Mouse (Mus musculus) limb, embryonic 11.5 days (tissue): ENCODE measurements around the gene Cldn7. TPM values are rescaled to one million over a fixed set of nuclear protein-coding genes. Genes with fewer than 3 reads are reported as not detected.

Source experiments
- ATAC-seq: fragments of 200-750 bp; cut with Nextera tagmentation; 2 replicates; pipeline ENCODE4 v1.8.0; 2017; ENCODE audit warnings: low read depth; ENCODE audit not compliant: insufficient number of reproducible peaks, low FRiP score, low TSS enrichment
- DNase-seq: peaks from one replicate; pipeline ENCODE4 v3.0.0-alpha.2; 2015; ENCODE audit warnings: low spot score
- H3K27ac ChIP-seq: fragments of 300-500 bp; sonication (generic); replicated peaks from 2 replicates; pipeline ENCODE4 v1.5.1; 2014; ENCODE audit warnings: low read depth, mild to moderate bottlenecking, low read length
- H3K27me3 ChIP-seq: fragments of 300-500 bp; sonication (generic); 2 replicates; pipeline ENCODE4 v1.6.1; 2014; ENCODE audit warnings: mild to moderate bottlenecking, low read length, mixed read lengths; ENCODE audit not compliant: control insufficient read depth, insufficient read depth
- H3K36me3 ChIP-seq: fragments of 300-500 bp; sonication (generic); 2 replicates; pipeline ENCODE4 v1.6.1; 2014; ENCODE audit warnings: mild to moderate bottlenecking, low read length, moderate library complexity, mixed read lengths; ENCODE audit not compliant: control insufficient read depth, insufficient read depth
- H3K4me1 ChIP-seq: fragments of 300-500 bp; sonication (generic); 2 replicates; pipeline ENCODE4 v1.6.1; 2014; ENCODE audit warnings: low read length, mixed read lengths; ENCODE audit not compliant: control insufficient read depth, insufficient read depth
- H3K4me2 ChIP-seq: fragments of 300-500 bp; sonication (generic); 2 replicates; pipeline ENCODE4 v1.6.1; 2014; ENCODE audit warnings: low read depth, mild to moderate bottlenecking, moderate library complexity; ENCODE audit not compliant: severe bottlenecking
- H3K4me3 ChIP-seq: fragments of 300-500 bp; sonication (generic); 2 replicates; pipeline ENCODE4 v1.5.1; 2014; ENCODE audit warnings: low read depth, low read length
- H3K9ac ChIP-seq: fragments of 300-500 bp; sonication (generic); 2 replicates; pipeline ENCODE4 v1.6.1; 2014; ENCODE audit warnings: mild to moderate bottlenecking, low read length
- H3K9me3 ChIP-seq: fragments of 300-500 bp; sonication (generic); 2 replicates; pipeline ENCODE4 v1.6.1; 2016; ENCODE audit warnings: low read length; ENCODE audit not compliant: control insufficient read depth
- WGBS: fragments of 180-500 bp; shearing (Covaris S2); extraction: QIAGEN DNeasy Blood & Tissue Kit; methylation state at CpG from one replicate; pipeline ENCODE4 v1.1.7; 2014; 5-methylcytosine and 5-hydroxymethylcytosine counted together
- polyA plus RNA-seq: library from polyadenylated mRNA; unstranded; fragments of >200 nt; fragmentation: Nextera tagmentation; extraction: Ambion mirVana; gene quantifications from 2 replicates; pipeline ENCODE4 v1.2.1, GENCODE M21; 2014

The Cldn7 gene
- polyA plus RNA-seq, 1 experiment from 2014 or later = 13.2 TPM

DNA sequence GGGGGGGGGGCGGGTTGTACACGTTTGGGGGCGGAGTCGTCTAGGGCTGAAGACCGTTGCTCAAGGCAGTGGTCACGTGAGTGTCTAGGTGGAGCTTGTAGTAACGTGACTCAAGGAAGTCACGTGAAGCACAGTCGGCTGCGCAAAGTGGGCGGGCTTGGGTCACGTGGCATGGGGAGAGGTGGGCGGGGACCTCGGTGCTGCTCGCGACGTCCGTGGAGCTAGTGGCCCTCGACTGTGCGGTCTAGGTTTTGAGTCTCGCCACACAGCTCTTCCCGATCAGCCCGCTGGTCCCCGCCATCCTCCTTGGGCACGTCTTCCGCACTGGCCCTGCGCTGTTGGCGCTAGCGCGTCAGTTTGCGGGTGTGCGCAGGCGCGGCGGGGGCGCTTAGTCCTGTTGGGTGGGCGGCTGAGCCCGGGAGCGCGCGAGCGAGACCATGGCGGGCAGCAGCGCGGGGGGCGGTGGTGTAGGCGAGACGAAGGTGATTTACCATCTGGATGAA lies 35.9 kb downstream of the Cldn7 start, which contains the start of gene Dvl2:
Gene Dvl2, plus strand, starts transcription at position 200 of the 503 bp plus-strand sequence.
- peak within 1 kb of the TSS; percentile 78 for H3K4me3 ChIP-seq
- H3K4me2 ChIP-seq = peak within 1 kb of the TSS; percentile 90
- no peaks in the 10 kb centered on the region for H3K9me3 ChIP-seq
- H3K36me3 ChIP-seq = peaks cover 20% of the 10 kb centered on the region
- no peaks in the 10 kb centered on the region for H3K27me3 ChIP-seq
- H3K27ac ChIP-seq = peak within 1 kb of the TSS; percentile 93
- ATAC-seq = peak; percentile 59
- peaks cover 14% of the 10 kb centered on the region; the same call in 1 of the 2 replicates for H3K4me1 ChIP-seq
- peak within 1 kb of the TSS; percentile 69 for H3K9ac ChIP-seq
- WGBS = under 1% methylated on average over 48 of the region's 48 CpGs
- peak; percentile 95 for DNase-seq

DNA sequence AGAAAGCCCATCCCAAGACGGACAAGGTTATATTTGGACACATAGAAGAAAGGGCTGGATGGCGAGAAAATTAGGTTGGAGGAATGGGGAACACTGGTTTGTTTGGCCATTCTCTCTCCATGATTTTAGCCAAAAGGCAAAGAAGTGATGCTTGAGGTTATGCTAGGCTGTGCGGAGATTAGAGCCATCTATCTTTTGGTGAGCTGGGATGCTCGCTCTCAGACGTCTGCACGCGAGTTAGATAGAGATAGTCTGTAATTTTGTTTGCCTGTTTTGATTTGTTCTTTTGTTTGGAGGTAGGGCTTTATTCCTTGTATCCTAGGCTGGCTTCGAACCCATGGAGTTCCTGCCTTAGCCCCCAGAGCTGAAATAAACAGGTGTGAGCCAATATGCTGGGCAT lies 36.6 kb downstream of the Cldn7 start:
- H3K9me3 ChIP-seq = no peaks in the 10 kb centered on the region
- H3K9ac ChIP-seq = peak overlapping the region; percentile 69
- 15% methylated on average over 8 of the region's 8 CpGs for WGBS
- peaks cover 20% of the 10 kb centered on the region for H3K36me3 ChIP-seq
- H3K27me3 ChIP-seq = no peaks in the 10 kb centered on the region
- DNase-seq (no peak), ATAC-seq (no peak)
- peaks cover 14% of the 10 kb centered on the region; the same call in 1 of the 2 replicates for H3K4me1 ChIP-seq
- peak overlapping the region; percentile 78 for H3K4me3 ChIP-seq
- peak overlapping the region; percentile 93 for H3K27ac ChIP-seq
- peak overlapping the region; percentile 90 for H3K4me2 ChIP-seq

DNA sequence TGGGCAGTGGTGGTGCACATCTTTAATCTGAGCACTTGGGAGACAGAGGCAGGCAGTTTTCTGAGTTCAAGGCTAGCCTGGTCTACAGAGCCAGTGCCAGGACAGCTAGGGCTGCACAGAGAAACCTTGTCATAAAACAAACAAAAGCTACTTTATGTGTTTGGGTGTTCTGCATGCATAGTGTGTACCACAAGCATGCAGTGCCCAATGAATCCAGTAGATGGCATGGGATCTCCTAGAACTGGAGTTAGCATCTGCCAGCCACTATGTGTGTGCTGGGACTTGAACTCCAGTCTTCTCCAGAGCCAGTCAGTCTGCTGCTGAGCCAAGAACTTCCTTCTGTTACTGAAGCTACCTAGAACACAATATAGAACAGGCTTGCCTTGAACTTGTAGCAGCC lies 37.3 kb downstream of the Cldn7 start:
- Histone ChIP-seq H3K4me2 (peak overlapping the region; percentile 90), H3K4me1 (peaks cover 14% of the 10 kb centered on the region; the same call in 1 of the 2 replicates), H3K4me3 (peak overlapping the region; percentile 78), H3K36me3 (peaks cover 25% of the 10 kb centered on the region), H3K27ac (no peak overlapping the region), H3K27me3 (no peaks in the 10 kb centered on the region), H3K9ac (no peak overlapping the region), H3K9me3 (no peaks in the 10 kb centered on the region)
- DNase-seq (peak; percentile 61), ATAC-seq (no peak)

DNA sequence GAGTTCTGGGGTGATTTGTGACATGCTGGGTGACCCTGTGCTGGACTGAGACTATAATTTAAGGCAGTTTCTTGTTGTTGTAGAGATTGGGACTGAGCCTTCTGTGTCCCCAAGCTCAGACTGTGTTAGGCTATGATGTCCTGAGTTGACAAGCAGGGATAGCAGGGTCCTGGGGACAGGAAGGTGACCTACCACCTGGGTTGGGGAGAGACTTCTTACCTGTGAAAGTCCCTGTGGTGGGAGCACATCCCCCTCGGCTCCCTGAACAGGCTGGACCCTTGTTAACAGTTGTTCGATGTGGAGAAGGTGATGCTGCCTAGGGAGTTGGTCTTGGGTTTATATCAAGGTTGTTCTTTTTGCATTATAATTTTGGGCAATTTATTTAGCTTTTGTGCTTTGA lies 37.9 kb downstream of the Cldn7 start:
- H3K27me3 ChIP-seq = no peaks in the 10 kb centered on the region
- DNase-seq = no peak
- no peaks in the 10 kb centered on the region for H3K9me3 ChIP-seq
- no peak overlapping the region for H3K27ac ChIP-seq
- H3K36me3 ChIP-seq = peaks cover 30% of the 10 kb centered on the region
- no peak overlapping the region for H3K9ac ChIP-seq
- 96% methylated on average over 2 of the region's 2 CpGs for WGBS
- ATAC-seq = no peak
- peaks cover 14% of the 10 kb centered on the region; the same call in 1 of the 2 replicates for H3K4me1 ChIP-seq
- peak overlapping the region; percentile 90 for H3K4me2 ChIP-seq
- H3K4me3 ChIP-seq = 0 out of 2 replicates have a peak overlapping the region, but pooled peaks have one; percentile 78

DNA sequence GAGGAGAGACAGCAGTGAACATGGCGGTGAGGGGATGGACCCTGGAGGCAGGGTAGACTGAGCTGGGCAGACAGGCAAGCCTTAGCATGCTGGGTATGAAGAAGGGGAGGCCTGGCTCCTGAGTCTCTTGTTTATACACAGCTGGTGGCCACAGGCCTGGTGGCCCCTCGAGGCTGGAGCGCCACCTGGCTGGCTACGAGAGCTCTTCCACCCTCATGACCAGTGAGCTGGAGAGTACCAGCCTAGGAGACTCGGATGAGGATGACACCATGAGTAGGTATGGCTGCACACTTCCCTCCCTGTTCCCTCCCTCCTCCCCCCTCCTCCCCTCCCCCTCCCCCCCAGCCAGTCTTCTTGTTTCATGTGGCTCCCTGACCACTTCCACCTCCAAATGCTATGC lies 40.9 kb downstream of the Cldn7 start:
- Histone ChIP-seq H3K9ac (no peak overlapping the region), H3K27me3 (no peaks in the 10 kb centered on the region), H3K9me3 (no peaks in the 10 kb centered on the region), H3K36me3 (peaks cover 30% of the 10 kb centered on the region), H3K27ac (no peak overlapping the region), H3K4me2 (no peak overlapping the region), H3K4me1 (0 out of 2 replicates have a peak, but pooled peaks cover 8% of the 10 kb centered on the region), H3K4me3 (no peak overlapping the region)
- WGBS = 66% methylated on average over 5 of the region's 5 CpGs
- DNase-seq (no peak), ATAC-seq (no peak)

DNA sequence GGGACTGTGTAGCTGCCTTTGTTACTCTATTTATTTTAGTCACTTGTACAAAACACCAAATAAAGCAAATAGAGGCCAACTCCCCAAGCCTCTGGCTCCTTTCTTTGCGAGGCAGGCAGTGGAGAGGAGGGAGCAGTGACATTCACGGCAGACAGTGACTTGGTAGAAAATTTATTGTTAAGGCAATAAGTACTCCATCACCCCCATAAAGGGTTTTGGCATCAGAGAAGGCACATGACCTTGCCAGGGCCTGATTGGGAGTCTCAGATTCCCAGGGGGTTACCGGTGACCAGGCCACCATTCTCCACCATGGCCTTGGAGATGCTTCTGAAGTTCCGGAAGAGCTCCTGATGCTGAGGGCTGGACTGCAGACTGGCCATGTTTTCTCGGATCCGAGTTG lies 45.5 kb downstream of the Cldn7 start:
- DNase-seq (no peak), ATAC-seq (no peak)
- H3K27me3 ChIP-seq = no peaks in the 10 kb centered on the region
- no peak overlapping the region for H3K27ac ChIP-seq
- peaks cover 10% of the 10 kb centered on the region; the same call in 1 of the 2 replicates for H3K4me1 ChIP-seq
- no peak overlapping the region for H3K4me2 ChIP-seq
- peaks cover 43% of the 10 kb centered on the region for H3K36me3 ChIP-seq
- no peak overlapping the region for H3K4me3 ChIP-seq
- no peaks in the 10 kb centered on the region for H3K9me3 ChIP-seq
- WGBS = 91% methylated on average over 6 of the region's 6 CpGs
- H3K9ac ChIP-seq = no peak overlapping the region

DNA sequence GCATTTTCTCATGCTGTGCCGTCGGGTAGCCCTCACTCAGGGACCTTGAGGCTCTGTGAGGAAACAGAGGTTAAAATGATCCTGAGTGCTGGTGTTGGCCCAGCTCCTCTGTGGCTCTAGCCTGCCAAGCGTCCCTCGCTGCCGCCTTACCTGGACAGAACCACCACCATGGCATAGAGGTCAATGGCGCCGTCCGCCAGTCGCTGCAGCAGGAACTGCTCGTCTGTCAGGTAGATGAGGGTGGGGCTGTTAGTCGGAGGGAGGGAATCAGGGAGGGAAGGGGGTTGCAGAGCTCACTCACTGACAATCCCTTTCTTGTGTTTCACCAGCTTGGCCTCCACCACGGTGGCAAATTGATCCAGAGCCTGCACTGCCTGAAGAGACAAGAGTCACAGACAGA lies 46.0 kb downstream of the Cldn7 start:
- H3K9ac ChIP-seq = no peak overlapping the region
- no peak overlapping the region for H3K27ac ChIP-seq
- no peak overlapping the region for H3K4me3 ChIP-seq
- H3K27me3 ChIP-seq = no peaks in the 10 kb centered on the region
- no peak overlapping the region for H3K4me2 ChIP-seq
- no peaks in the 10 kb centered on the region for H3K9me3 ChIP-seq
- no peak for DNase-seq
- H3K4me1 ChIP-seq = peaks cover 10% of the 10 kb centered on the region; the same call in 1 of the 2 replicates
- WGBS = 85% methylated on average over 12 of the region's 12 CpGs
- H3K36me3 ChIP-seq = peaks cover 43% of the 10 kb centered on the region
- no peak for ATAC-seq

DNA sequence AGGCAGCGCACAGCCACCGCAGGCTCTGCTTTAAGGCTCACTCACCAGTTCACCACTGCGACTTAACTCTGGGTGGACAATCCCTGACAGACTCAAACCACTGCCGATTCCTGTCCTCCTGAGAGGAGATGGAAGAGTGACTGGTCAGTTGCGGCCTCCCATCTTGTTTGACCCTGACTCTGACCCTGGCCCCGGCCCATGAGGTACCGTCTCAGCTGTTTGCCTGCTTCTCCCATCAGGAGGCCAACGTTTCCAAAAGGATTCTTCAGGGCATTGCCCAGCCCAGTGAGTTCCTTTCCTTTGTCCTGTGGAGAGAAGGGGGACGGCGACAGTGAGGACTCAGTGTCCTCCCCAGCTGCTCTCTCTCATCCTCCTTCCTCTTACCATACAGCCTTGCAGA lies 46.4 kb downstream of the Cldn7 start:
- H3K4me1 ChIP-seq = peaks cover 10% of the 10 kb centered on the region; the same call in 1 of the 2 replicates
- ATAC-seq (no peak), DNase-seq (no peak)
- H3K9me3 ChIP-seq = no peaks in the 10 kb centered on the region
- no peak overlapping the region for H3K9ac ChIP-seq
- H3K4me3 ChIP-seq = no peak overlapping the region
- WGBS = 90% methylated on average over 10 of the region's 10 CpGs
- H3K27ac ChIP-seq = no peak overlapping the region
- H3K27me3 ChIP-seq = no peaks in the 10 kb centered on the region
- H3K36me3 ChIP-seq = peaks cover 43% of the 10 kb centered on the region
- H3K4me2 ChIP-seq = no peak overlapping the region

DNA sequence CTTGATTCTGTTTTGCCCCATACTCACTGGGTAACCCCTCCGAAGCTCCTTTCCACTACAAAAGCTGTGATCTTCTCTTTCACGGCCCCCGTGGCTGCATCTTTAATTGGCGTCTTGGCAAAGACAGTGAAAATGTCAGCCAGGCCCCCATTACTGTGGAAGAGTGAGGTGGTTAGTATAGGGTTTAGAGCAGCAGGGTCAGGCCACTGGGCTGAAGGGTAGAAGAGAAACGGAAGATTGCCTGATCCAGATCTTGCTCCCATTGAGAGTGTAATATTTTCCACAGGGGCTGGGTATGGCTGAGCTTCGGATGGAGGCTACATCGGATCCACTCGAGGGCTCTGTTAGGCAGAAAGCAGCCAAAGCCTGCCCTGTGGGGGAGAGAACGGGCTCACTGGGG lies 48.4 kb downstream of the Cldn7 start:
- peaks cover 20% of the 10 kb centered on the region for H3K4me1 ChIP-seq
- H3K27me3 ChIP-seq = no peaks in the 10 kb centered on the region
- H3K9ac ChIP-seq = no peak overlapping the region
- 88% methylated on average over 9 of the region's 9 CpGs for WGBS
- ATAC-seq = no peak
- no peaks in the 10 kb centered on the region for H3K9me3 ChIP-seq
- DNase-seq = no peak
- no peak overlapping the region for H3K4me3 ChIP-seq
- no peak overlapping the region for H3K4me2 ChIP-seq
- H3K27ac ChIP-seq = no peak overlapping the region
- peaks cover 29% of the 10 kb centered on the region for H3K36me3 ChIP-seq
